Mouse (Mus musculus): ENCODE results near the gene Cadm1. TPM values are rescaled to one million over a fixed set of nuclear protein-coding genes. Genes with fewer than 3 reads are reported as not detected.
A peak's percentile ranks its signal among the peaks of the same experiment; 100 is the strongest.

The Cadm1 gene
- polyA plus RNA-seq, 1 experiment from 2014 or later = 84.9 TPM

DNA sequence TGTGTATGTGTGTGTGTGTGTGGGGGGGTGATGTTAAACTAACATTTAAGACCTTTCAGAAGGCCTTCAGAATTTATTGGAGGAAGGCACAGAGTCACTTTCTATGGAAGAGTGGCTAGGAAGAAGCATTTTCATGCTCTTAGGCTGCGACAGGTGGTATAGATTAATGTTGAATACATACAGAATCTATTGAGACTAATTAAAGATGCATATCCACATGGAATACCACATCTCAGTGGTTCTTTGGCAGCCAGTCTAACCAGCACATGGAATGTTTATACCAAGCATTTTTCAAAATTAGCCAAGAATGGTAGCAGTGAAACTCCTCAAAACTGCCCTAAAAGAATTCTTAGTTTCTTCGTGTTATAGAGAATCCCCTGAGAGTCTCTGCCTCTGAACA is 227.8 kb downstream of the Cadm1 start:
- no peak overlapping the region for H3K4me3 ChIP-seq (ENCODE audit: low read depth, low read length)
- no peak overlapping the region for H3K9ac ChIP-seq (replicated peaks; ENCODE audit: low read depth)
- no peaks in the 10 kb centered on the region for H3K36me3 ChIP-seq (ENCODE audit: insufficient read depth, low read length)
- TF ChIP-seq CTCF (IDR thresholded peaks at IDR 0.05) = no peak
- H3K4me2 ChIP-seq (replicated peaks; ENCODE audit: low read depth, low read length) = no peak overlapping the region
- no peaks in the 10 kb centered on the region for H3K4me1 ChIP-seq (ENCODE audit: insufficient read depth, low read depth, low read length)
- ATAC-seq (no peak), DNase-seq (ENCODE audit: low spot score) (no peak)
- H3K27ac ChIP-seq (ENCODE audit: low read length) = no peak overlapping the region
- H3K27me3 ChIP-seq (replicated peaks; ENCODE audit: insufficient read depth, low read length) = no peaks in the 10 kb centered on the region
- WGBS = 81% methylated on average over 2 of the region's 2 CpGs
- no peaks in the 10 kb centered on the region for H3K9me3 ChIP-seq (ENCODE audit: low read length)

DNA sequence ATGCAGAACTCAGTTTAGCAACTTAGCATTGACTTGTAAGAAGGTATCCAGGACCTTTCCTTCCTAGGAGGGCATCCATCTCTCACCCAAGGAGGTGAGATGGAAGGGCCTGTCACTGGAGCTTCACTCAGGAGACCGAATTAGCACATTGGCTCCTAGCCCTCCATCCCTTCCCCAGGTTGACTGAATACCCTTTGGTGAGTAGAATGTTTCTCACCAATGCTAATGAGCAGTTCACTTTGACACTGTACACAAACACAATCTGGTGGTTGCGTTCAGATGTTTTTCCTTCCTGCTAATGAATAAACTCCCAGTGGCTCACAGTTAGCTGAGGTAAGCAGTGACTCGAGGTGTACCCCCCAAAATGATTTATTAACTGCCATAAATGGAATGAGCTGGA is 228.3 kb downstream of the Cadm1 start:
- 54% methylated on average over 3 of the region's 3 CpGs for WGBS
- TF ChIP-seq CTCF (IDR thresholded peaks at IDR 0.05) (no peak), EP300 (IDR thresholded peaks at IDR 0.05) (no peak)
- no peak for ATAC-seq
- no peak overlapping the region for H3K27ac ChIP-seq (ENCODE audit: low read length)
- no peaks in the 10 kb centered on the region for H3K36me3 ChIP-seq (ENCODE audit: insufficient read depth, low read length)
- H3K9ac ChIP-seq (replicated peaks; ENCODE audit: low read depth) = no peak overlapping the region
- DNase-seq (ENCODE audit: low spot score) = no peak
- no peak overlapping the region for H3K4me2 ChIP-seq (replicated peaks; ENCODE audit: low read depth, low read length)
- H3K9me3 ChIP-seq (ENCODE audit: low read length) = no peaks in the 10 kb centered on the region
- H3K27me3 ChIP-seq (replicated peaks; ENCODE audit: insufficient read depth, low read length) = no peaks in the 10 kb centered on the region
- H3K4me3 ChIP-seq (ENCODE audit: low read depth, low read length) = no peak overlapping the region
- no peaks in the 10 kb centered on the region for H3K4me1 ChIP-seq (ENCODE audit: insufficient read depth, low read depth, low read length)

DNA sequence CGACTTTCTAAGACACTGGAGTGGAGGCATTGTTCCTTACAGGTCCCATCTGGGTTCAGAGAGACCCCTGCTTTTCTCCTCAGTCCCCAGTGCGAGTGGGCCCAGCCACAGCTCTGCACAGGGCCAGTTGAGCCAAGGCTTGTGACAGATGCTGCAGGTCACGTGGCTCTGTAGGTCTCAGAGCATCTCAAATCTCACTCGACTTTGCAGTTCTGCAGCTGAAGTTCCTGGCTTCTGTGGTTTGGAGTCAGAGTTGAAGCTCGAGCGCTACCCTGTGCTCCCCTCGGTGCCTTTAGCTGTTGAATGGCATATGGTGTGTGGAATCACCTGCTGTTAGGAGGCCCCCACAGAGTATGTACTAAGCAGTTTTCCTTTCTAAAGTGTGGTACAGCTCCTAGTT is 229.8 kb downstream of the Cadm1 start:
- Histone ChIP-seq H3K9ac (replicated peaks; ENCODE audit: low read depth) (no peak overlapping the region), H3K4me1 (ENCODE audit: insufficient read depth, low read depth, low read length) (no peaks in the 10 kb centered on the region), H3K27me3 (replicated peaks; ENCODE audit: insufficient read depth, low read length) (no peaks in the 10 kb centered on the region), H3K27ac (ENCODE audit: low read length) (no peak overlapping the region), H3K36me3 (ENCODE audit: insufficient read depth, low read length) (no peaks in the 10 kb centered on the region), H3K4me3 (ENCODE audit: low read depth, low read length) (no peak overlapping the region), H3K4me2 (replicated peaks; ENCODE audit: low read depth, low read length) (no peak overlapping the region), H3K9me3 (ENCODE audit: low read length) (no peaks in the 10 kb centered on the region)
- WGBS = 67% methylated on average over 7 of the region's 7 CpGs
- TF ChIP-seq EP300 (IDR thresholded peaks at IDR 0.05) (no peak), CTCF (IDR thresholded peaks at IDR 0.05) (no peak)
- ATAC-seq = no peak
- DNase-seq (ENCODE audit: low spot score) = no peak

DNA sequence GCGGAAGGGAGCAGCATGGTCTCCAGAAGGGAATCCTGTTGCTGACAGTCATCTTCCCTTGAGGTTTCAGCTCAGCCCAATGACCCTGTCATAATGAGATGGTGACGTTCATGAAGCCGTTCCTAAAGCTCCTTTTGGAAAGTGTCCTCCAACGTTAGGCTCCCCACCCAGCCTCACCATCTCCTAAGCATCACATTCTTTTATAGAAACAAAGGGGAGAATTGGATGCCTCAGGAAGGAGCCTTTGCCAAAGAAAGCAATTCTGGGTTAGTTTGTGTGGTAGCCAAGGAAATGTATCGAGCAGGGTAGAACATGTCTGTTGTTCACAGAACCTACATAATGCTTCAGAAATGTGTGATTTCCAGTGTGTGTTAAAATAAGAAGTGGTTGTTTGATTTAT is 231.6 kb downstream of the Cadm1 start:
- ATAC-seq = no peak
- TF ChIP-seq CTCF (IDR thresholded peaks at IDR 0.05) (no peak), EP300 (IDR thresholded peaks at IDR 0.05) (no peak)
- no peaks in the 10 kb centered on the region for H3K4me1 ChIP-seq (ENCODE audit: insufficient read depth, low read depth, low read length)
- no peaks in the 10 kb centered on the region for H3K9me3 ChIP-seq (ENCODE audit: low read length)
- H3K4me3 ChIP-seq (ENCODE audit: low read depth, low read length) = no peak overlapping the region
- no peaks in the 10 kb centered on the region for H3K27me3 ChIP-seq (replicated peaks; ENCODE audit: insufficient read depth, low read length)
- no peak for DNase-seq (ENCODE audit: low spot score)
- 59% methylated on average over 5 of the region's 5 CpGs for WGBS
- no peak overlapping the region for H3K9ac ChIP-seq (replicated peaks; ENCODE audit: low read depth)
- no peaks in the 10 kb centered on the region for H3K36me3 ChIP-seq (ENCODE audit: insufficient read depth, low read length)
- no peak overlapping the region for H3K4me2 ChIP-seq (replicated peaks; ENCODE audit: low read depth, low read length)
- no peak overlapping the region for H3K27ac ChIP-seq (ENCODE audit: low read length)

DNA sequence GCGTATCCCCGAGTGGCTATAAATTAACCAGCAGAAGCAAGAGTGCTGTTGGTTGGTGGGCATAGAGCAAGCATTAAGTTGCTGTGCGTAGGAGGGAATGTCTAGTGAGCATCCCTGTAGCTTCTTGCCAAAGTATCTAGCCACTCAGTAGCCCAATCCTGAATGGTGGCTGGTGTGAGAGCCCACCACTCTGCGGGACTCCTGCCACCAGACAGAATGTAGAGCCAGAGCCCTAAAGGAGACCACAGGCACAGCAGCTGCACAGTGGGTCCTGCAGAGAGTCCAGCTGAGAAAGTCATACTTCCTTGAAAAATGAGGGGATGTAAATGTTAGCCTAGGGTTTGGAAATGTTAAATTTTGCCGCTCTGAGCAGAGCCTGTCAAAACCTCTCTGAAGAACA is 232.9 kb downstream of the Cadm1 start:
- 85% methylated on average over 5 of the region's 5 CpGs for WGBS
- no peaks in the 10 kb centered on the region for H3K36me3 ChIP-seq (ENCODE audit: insufficient read depth, low read length)
- H3K9me3 ChIP-seq (ENCODE audit: low read length) = no peaks in the 10 kb centered on the region
- no peak overlapping the region for H3K4me2 ChIP-seq (replicated peaks; ENCODE audit: low read depth, low read length)
- ATAC-seq (no peak), DNase-seq (ENCODE audit: low spot score) (no peak)
- no peak for TF ChIP-seq EP300 (IDR thresholded peaks at IDR 0.05)
- no peak for TF ChIP-seq CTCF (IDR thresholded peaks at IDR 0.05)
- no peak overlapping the region for H3K27ac ChIP-seq (ENCODE audit: low read length)
- no peaks in the 10 kb centered on the region for H3K4me1 ChIP-seq (ENCODE audit: insufficient read depth, low read depth, low read length)
- no peak overlapping the region for H3K9ac ChIP-seq (replicated peaks; ENCODE audit: low read depth)
- no peak overlapping the region for H3K4me3 ChIP-seq (ENCODE audit: low read depth, low read length)
- H3K27me3 ChIP-seq (replicated peaks; ENCODE audit: insufficient read depth, low read length) = no peaks in the 10 kb centered on the region

DNA sequence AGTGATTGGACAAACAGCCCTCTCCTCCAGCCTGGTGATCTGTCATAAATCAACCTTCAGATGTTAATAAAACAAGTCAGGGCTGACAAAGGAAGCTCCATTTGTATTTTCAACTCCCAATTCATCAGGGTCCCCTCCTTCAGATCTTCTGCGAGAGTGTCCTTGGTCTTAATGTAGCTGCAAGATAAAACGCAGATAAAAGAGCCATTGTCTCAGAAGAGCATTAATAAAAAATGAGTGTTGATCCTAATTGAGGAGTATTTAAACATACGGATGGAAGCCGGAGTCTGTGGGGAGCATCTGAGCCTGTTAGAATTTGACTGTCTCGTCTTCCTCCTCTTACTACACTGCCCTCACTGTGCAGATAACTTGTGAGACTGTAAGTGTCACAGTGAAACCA is 234.9 kb downstream of the Cadm1 start:
- ATAC-seq (no peak; the same call in 1 of the 2 replicates), DNase-seq (ENCODE audit: low spot score) (no peak)
- no peak for TF ChIP-seq CTCF (IDR thresholded peaks at IDR 0.05)
- no peak for TF ChIP-seq EP300 (IDR thresholded peaks at IDR 0.05)

DNA sequence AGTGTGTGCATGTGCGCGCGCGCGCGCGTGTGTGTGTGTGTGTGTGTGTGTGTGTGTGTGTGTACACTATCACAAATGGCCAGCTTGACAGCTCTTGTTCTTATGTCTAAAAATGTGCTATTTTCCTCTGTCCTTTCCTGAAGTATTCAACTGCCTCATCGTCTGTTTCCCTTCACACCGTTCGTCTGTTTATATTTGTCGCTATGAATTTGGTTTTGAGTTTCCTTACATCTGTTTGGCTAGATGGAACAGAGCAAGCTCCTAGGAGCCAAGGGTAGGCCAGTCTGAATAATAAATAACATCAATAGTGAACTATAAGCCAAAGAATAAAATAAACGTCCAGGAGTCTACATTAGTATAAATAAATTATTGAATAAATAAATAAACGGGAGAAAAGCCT is 235.3 kb downstream of the Cadm1 start:
- DNase-seq (ENCODE audit: low spot score) (no peak), ATAC-seq (no peak)
- no peaks in the 10 kb centered on the region for H3K27me3 ChIP-seq (replicated peaks; ENCODE audit: insufficient read depth, low read length)
- no peaks in the 10 kb centered on the region for H3K9me3 ChIP-seq (ENCODE audit: low read length)
- no peak overlapping the region for H3K4me3 ChIP-seq (ENCODE audit: low read depth, low read length)
- H3K9ac ChIP-seq (replicated peaks; ENCODE audit: low read depth) = no peak overlapping the region
- H3K36me3 ChIP-seq (ENCODE audit: insufficient read depth, low read length) = no peaks in the 10 kb centered on the region
- no peaks in the 10 kb centered on the region for H3K4me1 ChIP-seq (ENCODE audit: insufficient read depth, low read depth, low read length)
- WGBS = 43% methylated on average over 13 of the region's 13 CpGs
- H3K27ac ChIP-seq (ENCODE audit: low read length) = no peak overlapping the region
- H3K4me2 ChIP-seq (replicated peaks; ENCODE audit: low read depth, low read length) = 0 out of 2 replicates have a peak overlapping the region, but pooled peaks have one; percentile 8
- TF ChIP-seq EP300 (IDR thresholded peaks at IDR 0.05) (no peak), CTCF (IDR thresholded peaks at IDR 0.05) (no peak)

More for the DNA sequence above, 234.9 kb downstream of the Cadm1 start:
- H3K27ac ChIP-seq (ENCODE audit: low read length) = no peak overlapping the region
- H3K9ac ChIP-seq (replicated peaks; ENCODE audit: low read depth) = no peak overlapping the region
- 0 out of 2 replicates have a peak overlapping the region, but pooled peaks have one; percentile 8 for H3K4me2 ChIP-seq (replicated peaks; ENCODE audit: low read depth, low read length)
- no peaks in the 10 kb centered on the region for H3K36me3 ChIP-seq (ENCODE audit: insufficient read depth, low read length)
- no peaks in the 10 kb centered on the region for H3K27me3 ChIP-seq (replicated peaks; ENCODE audit: insufficient read depth, low read length)
- WGBS = 27% methylated on average over 5 of the region's 5 CpGs
- no peaks in the 10 kb centered on the region for H3K9me3 ChIP-seq (ENCODE audit: low read length)
- H3K4me1 ChIP-seq (ENCODE audit: insufficient read depth, low read depth, low read length) = no peaks in the 10 kb centered on the region
- H3K4me3 ChIP-seq (ENCODE audit: low read depth, low read length) = no peak overlapping the region
